Mouse (Mus musculus) testis, adult 2 months (tissue): ENCODE data around the gene Nt5e. TPM values are rescaled to one million over a fixed set of nuclear protein-coding genes. Genes with fewer than 3 reads are reported as not detected.
A peak's percentile ranks its signal among the peaks of the same experiment; 100 is the strongest.

Experiments
- H3K27ac ChIP-seq: fragments of 200-500 bp; 2 replicates; pipeline ENCODE4 v1.5.1; 2012; ENCODE audit warnings: low read depth, low read length; ENCODE audit not compliant: control insufficient read depth, insufficient read depth
- H3K27me3 ChIP-seq: fragments of 200-500 bp; 2 replicates; pipeline ENCODE4 v1.6.1; 2012; ENCODE audit warnings: mild to moderate bottlenecking, low read length, moderate library complexity; ENCODE audit not compliant: control insufficient read depth, insufficient read depth
- H3K36me3 ChIP-seq: fragments of 200-500 bp; 2 replicates; pipeline ENCODE4 v1.6.1; 2012; ENCODE audit warnings: mild to moderate bottlenecking, low read length; ENCODE audit not compliant: control insufficient read depth, insufficient read depth
- H3K4me1 ChIP-seq: fragments of 200-500 bp; 2 replicates; pipeline ENCODE4 v1.6.1; 2012; ENCODE audit warnings: low read length; ENCODE audit not compliant: control insufficient read depth, insufficient read depth
- H3K4me3 ChIP-seq: fragments of 200-500 bp; 2 replicates; pipeline ENCODE4 v1.5.1; 2012; ENCODE audit warnings: low read depth, mild to moderate bottlenecking, low read length, moderate library complexity, mixed read lengths; ENCODE audit not compliant: control insufficient read depth
- CTCF ChIP-seq: fragments of 200-500 bp; IDR thresholded peaks from 2 replicates; pipeline ENCODE4 v1.5.1; 2012; ENCODE audit warnings: low read depth, mild to moderate bottlenecking, inconsistent platforms, low read length, moderate library complexity; ENCODE audit not compliant: control insufficient read depth, insufficient read depth, insufficient replicate concordance
- POLR2A ChIP-seq: fragments of 200-500 bp; IDR thresholded peaks from 2 replicates; pipeline ENCODE4 v1.6.1; 2012; ENCODE audit warnings: low read depth, mild to moderate bottlenecking, inconsistent platforms, low read length, moderate library complexity; ENCODE audit not compliant: control insufficient read depth
- polyA plus RNA-seq: library from polyadenylated mRNA; depleted of rRNA; stranded (reverse); fragments of >200 nt; gene quantifications from 2 replicates; pipeline ENCODE4 v1.2.3, GENCODE M21; 2012

Gene Nt5e
- polyA plus RNA-seq, 1 experiment, result 5.5 TPM

DNA sequence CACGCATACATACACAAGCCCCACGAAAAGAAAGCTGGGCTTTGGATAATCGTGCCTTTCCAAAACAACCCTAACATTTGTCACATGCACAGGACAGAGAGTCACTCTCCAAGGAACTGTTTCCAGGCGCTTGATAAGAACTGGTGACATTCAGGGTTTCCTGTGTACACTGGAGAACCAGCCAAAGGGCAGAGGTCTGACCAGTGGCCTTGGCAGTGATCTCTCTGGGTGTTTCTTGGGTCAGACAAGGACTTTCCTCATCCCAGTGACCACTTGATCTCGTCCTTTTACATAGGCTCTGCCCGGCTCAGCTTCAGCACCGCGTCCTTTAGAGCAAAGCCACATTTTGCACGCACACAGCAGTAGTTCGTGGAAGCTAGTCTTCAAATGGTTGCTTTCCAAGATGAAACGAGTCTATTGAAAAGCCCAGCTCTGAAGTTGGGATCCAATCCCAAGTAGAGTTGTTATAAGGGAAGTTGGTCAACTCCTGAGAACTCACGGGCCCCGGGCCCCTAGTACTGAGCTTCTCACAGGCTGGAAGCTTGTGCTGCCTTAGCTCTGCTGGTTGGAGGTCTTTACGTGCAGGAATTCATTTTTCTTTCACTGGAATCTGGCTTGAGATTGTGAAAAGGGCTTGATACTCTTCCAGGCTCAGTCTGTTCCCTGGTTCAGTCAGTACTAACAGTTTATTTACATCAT is 34.4 kb downstream of the Nt5e start:
- peak overlapping the region; percentile 55 for H3K27ac ChIP-seq

DNA sequence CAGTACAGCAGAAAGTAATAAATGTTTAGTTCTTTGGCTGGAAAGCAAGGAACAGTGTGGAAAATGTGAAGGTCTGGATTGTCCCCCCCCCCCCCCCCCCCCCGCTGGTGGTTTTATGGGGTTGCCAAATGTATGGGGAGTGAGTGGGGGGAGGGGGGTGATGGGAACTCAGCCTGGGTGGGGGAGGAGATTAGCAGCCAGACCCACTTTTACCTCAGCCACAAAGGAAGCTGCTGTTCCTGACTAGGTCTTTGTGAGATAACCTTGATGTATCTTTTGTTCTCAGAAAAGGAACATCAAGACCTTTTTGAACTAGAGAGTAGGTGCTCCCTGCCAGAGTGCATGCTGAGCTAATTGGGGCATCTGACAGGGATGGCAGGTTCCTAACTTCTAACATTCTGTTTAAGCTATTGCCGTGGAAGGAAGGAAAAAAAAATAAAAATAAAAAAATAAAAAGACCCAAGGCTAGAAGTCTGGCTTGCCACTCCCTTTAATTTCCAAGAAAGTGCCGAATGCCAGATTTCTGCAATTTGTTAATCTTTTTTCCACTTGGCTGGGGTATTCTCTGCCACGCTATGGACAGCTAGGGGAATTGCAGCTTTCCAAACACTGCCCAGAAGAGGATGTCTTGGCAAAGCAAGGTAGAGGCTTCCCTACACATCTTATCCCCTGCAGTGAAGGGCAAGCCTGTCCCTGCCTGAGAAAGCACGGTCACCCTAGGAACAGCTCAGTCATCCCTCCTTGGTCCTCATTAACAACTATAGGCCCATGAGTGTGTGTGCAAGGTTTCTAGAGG is 35.3 kb downstream of the Nt5e start:
- Histone ChIP-seq H3K27me3 (no peaks in the 10 kb centered on the region), H3K4me3 (no peak overlapping the region), H3K4me1 (peaks cover under 1% of the 10 kb centered on the region; the same call in 1 of the 2 replicates), H3K36me3 (no peaks in the 10 kb centered on the region), H3K27ac (no peak overlapping the region)
- no peak for TF ChIP-seq CTCF
- no peak for TF ChIP-seq POLR2A

More for the DNA sequence above, 34.4 kb downstream of the Nt5e start:
- Histone ChIP-seq H3K4me3 (no peak overlapping the region), H3K36me3 (no peaks in the 10 kb centered on the region), H3K27me3 (no peaks in the 10 kb centered on the region), H3K4me1 (peaks cover 3% of the 10 kb centered on the region; the same call in 1 of the 2 replicates)
- TF ChIP-seq CTCF, result no peak
- TF ChIP-seq POLR2A, result no peak

DNA sequence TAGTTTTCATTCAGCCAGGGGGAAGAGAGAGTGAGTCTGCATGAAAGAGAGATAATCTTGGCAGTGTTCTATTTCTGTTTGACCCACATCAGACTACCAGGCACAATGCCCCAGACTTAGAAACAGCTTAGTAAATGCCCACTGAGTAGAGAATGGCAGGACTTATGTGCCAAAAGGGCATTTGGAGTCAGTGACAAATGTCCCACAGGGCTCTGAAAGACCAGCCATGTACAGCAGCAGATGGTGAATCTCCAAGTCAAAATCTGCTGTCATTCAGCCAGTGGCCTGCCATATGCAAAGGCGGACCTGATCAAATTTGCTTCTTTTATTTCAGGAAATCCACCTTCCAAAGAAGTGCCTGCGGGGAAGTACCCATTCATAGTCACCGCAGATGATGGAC is 36.1 kb downstream of the Nt5e start:
- Histone ChIP-seq H3K27me3 (no peaks in the 10 kb centered on the region), H3K27ac (no peak overlapping the region), H3K4me1 (no peaks in the 10 kb centered on the region), H3K4me3 (no peak overlapping the region), H3K36me3 (no peaks in the 10 kb centered on the region)
- TF ChIP-seq POLR2A (no peak), CTCF (no peak)

DNA sequence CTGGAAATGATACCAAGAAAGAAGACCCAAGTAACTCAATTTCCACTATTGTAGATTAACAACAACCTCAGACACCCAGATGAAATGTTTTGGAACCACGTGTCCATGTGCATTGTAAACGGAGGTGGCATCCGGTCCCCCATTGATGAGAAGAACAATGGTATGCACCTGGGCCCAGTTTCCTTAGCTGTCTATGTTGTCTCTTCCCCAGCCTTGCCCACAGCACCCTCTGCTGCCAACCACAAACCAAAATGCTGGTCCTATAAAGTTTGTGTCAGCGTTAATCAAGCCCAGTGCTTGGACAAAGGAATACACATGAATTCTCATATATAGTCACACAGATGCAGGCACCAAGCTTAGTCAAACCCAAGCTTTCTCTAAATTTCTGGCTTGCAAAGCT is 39.3 kb downstream of the Nt5e start:
- H3K27ac ChIP-seq, result no peak overlapping the region
- H3K4me1 ChIP-seq, result no peaks in the 10 kb centered on the region
- TF ChIP-seq POLR2A (no peak), CTCF (0 out of 2 replicates have a peak, but pooled peaks have one; percentile 5)
- H3K4me3 ChIP-seq, result no peak overlapping the region
- no peaks in the 10 kb centered on the region for H3K36me3 ChIP-seq
- H3K27me3 ChIP-seq, result no peaks in the 10 kb centered on the region

DNA sequence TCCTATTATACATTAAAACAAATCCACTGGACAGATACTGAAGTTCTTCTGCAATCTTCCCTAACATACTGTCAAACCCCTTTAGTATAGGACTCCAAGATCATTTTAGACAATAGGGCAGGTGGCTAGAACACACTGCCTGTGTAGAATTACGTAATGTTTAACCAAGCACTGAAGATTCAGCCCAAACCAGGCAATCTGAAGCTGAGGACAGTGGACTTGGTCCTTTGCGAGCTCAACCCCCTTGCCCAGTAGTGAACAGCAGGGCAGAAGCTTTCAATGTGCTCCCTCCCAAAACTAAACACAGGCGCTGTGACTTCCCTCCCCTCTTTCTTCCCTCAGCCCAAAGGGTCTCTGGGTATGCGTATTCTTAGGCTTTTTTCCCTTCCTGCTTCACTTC is 39.8 kb downstream of the Nt5e start:
- H3K36me3 ChIP-seq, result no peaks in the 10 kb centered on the region
- H3K4me1 ChIP-seq, result no peaks in the 10 kb centered on the region
- no peak overlapping the region for H3K4me3 ChIP-seq
- TF ChIP-seq POLR2A (no peak), CTCF (no peak)
- H3K27me3 ChIP-seq, result no peaks in the 10 kb centered on the region
- no peak overlapping the region for H3K27ac ChIP-seq

DNA sequence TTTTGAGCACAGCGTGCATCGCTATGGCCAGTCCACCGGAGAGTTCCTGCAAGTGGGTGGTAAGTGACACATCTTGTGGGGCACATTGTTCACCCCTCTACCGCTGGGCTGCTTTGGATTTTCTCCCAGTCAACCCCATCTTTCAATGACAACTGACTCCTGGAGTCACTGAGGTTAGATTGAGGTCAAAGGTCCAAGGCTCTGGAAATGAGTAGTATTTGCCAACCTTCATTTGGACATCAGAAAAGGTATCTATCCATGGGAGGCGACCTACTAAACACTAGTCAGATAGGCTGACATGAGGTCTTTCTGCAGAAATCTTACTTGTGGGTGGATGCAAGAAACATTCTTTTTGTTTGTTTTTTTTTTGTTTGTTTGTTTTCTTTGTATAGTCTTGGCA is 40.3 kb downstream of the Nt5e start:
- Histone ChIP-seq H3K27me3 (no peaks in the 10 kb centered on the region), H3K36me3 (no peaks in the 10 kb centered on the region), H3K4me3 (no peak overlapping the region), H3K27ac (no peak overlapping the region), H3K4me1 (no peaks in the 10 kb centered on the region)
- TF ChIP-seq CTCF, result no peak

DNA sequence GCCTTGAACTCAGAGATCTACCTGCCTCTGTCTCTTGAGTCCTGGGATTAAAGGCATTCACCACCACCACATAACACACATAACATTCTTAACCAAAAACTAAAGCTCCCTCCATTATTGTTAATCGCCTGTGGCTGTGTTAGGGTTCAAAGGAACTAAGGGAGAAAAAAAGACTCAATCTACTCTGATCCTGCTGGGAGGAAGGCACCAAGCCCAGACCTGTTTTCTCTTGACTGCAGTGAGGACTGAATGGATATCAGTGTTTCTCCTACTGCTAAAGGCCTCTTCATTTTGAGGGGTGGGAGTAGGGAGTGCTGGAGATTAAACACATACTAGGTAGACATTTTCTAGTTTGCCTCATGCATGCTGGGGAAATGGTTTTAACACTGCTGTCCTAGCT is 40.8 kb downstream of the Nt5e start:
- Histone ChIP-seq H3K4me1 (no peaks in the 10 kb centered on the region), H3K36me3 (no peaks in the 10 kb centered on the region), H3K27ac (no peak overlapping the region), H3K27me3 (no peaks in the 10 kb centered on the region), H3K4me3 (no peak overlapping the region)
- TF ChIP-seq POLR2A (no peak), CTCF (no peak)

DNA sequence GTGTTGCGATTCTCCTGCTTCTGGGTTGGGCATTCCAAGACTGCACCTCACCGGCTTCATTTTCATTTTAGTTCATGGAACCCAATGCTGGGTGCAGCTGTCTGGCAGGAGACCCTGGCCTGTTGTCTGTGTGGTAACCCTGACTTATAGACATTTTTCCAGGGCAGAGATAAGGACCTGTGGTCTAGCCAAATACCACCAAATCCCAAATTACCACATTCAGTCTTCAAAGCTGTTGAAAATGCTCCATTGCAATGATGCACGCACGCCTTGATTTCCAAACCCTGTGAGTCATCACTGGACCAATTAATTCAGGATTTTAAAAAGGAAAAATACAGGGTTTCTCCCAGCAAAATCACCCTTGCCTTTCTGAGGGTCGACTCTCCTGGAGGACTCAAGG is 41.5 kb downstream of the Nt5e start:
- Histone ChIP-seq H3K27ac (no peak overlapping the region), H3K27me3 (no peaks in the 10 kb centered on the region), H3K4me1 (no peaks in the 10 kb centered on the region), H3K36me3 (no peaks in the 10 kb centered on the region), H3K4me3 (no peak overlapping the region)
- TF ChIP-seq CTCF (no peak), POLR2A (no peak)
